Mouse (Mus musculus) cerebellum, adult 8-10 months (tissue): ENCODE results near the gene Mms22l.
A peak's percentile ranks its signal among the peaks of the same experiment; 100 is the strongest.
"Not testable (repeated sequence)": the region's sequence is repeated elsewhere in the genome, so short reads cannot be mapped to it uniquely, and the experiment has no call there.

Experiments
- DNase-seq: peaks from one replicate; pipeline ENCODE4 v3.0.0; 2022

Mms22l gene

GRCm38 (mm10) chr4:24496116-24496952 is at the start of gene Mms22l:
Mms22l (plus strand) TSS chr4:24496451.
- DNase-seq: peak; percentile 86

DNA sequence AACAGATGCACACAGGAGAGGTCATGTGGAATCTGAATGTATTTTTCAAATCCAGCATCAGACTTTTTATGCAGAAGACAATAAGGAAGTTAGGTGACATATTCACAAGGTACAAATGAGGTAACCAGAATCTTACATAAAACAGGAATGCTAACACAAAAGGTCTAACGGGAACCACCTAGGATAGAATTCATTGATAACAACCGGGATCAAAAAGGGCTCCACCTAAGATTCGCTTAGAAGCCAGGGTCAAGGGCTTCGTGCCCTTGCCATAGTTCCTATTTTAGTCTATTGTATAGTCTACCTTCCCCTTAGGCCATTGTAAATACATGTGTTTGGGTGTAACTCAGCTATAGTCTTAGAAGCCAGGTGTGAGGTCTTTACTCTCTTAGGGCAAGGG is 12.2 kb upstream of the Mms22l start:
- not testable (repeated sequence) for DNase-seq

GRCm38 (mm10) chr4:24496953-24497319 is 685 bp downstream of the Mms22l start:
- DNase-seq: no peak

GRCm38 (mm10) chr4:24509195-24509594 is 12.9 kb downstream of the Mms22l start:
- no peak for DNase-seq

DNA sequence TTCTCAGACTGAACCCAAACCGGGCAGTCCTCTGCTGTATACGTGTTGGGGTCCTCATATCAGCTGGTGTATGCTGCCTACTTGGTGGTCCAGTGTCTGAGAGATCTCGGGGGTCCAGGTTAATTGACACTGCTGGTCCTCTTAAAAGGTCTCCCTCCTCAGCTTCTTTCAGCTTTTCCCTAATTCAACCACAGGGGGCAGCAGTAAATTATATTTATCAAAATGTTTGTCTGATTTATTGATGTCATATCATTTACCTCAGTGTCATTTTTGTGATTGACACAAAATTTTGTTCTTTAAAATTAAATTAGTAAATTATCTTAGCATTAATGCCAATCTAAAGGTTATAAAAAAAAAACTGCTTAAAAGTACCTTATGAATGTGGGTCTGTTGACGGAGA is 40.7 kb downstream of the Mms22l start:
- no peak for DNase-seq

- DNase-seq: no peak
Measured at GRCm38 (mm10) chr4:24543421-24543820, 47.2 kb downstream of the Mms22l start.

- peak; percentile 36 for DNase-seq
Measured at GRCm38 (mm10) chr4:24544677-24545151, 48.5 kb downstream of the Mms22l start.

DNA sequence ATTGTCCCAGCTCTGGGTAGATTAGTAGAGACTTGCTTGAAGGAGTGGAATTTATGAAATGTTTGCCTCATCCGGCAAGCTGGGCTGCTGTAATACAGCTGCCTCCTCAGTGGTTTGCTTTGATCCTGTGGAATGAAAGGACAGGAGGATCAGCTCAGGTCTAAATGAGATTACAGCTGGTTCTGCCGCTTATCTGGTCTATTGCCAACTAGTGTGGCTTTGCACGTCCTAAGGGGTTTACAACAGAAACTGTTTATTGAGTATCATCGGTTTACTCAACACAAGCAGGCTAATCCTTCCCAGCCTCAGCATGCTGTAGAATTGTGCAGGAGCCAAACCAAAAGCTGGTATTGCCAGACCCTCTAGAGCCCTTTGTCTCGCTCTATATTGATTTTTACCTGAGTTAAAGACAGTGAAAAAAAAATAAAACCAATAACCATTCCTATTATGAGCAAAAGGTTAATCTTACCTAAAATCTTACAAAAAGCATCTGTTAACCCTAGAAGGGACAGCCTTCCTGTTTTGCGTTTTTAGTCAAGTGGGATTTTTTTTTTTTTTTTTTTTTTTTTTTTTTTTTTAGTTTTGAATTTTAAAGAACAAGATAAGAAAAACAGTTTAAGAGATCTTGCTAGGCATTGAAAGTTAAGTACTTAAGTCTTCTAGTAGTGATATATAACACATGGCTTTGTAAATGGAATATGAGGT is 60.0 kb downstream of the Mms22l start:
- no peak for DNase-seq

DNA sequence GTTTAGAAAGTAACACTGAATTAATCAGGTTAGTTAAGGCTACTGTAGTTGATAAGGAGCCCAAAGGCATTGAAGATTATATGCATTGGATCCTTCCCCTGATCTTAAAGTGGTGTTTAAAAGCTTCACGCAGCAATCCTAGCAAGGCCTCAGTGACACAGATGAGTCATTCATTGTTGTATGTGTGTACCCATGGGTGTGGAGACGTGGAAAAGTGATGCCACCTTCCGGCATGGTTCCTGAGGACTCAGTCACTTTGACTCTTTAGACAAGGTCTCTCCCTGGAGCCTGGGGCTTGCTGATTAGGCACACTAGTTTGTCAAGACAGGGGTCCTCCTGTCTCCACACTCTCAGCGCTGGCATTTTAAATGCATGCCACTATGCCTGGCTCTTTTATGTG is 60.9 kb downstream of the Mms22l start:
- DNase-seq: no peak

DNA sequence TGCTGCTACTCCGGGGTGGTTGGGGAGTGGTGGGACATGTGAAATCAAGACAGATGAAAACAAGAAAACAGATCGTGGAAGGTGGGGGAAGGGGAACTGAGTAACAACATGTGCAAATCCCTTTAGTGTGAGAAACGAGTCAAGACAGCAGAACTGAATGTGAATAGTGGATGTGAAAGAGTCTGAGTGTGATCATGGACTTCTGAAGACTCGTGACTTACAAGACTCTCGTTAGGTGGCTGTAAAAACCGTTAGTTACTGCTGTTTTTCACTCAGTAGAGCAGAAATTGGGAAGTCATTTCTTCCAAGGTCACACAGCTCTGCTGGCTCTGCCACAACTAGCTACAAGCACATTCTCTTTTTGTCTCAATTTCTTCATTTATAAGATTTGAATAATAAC is 71.8 kb downstream of the Mms22l start:
- no peak for DNase-seq

GRCm38 (mm10) chr4:24568989-24569556 is 72.8 kb downstream of the Mms22l start:
- no peak for DNase-seq

DNA sequence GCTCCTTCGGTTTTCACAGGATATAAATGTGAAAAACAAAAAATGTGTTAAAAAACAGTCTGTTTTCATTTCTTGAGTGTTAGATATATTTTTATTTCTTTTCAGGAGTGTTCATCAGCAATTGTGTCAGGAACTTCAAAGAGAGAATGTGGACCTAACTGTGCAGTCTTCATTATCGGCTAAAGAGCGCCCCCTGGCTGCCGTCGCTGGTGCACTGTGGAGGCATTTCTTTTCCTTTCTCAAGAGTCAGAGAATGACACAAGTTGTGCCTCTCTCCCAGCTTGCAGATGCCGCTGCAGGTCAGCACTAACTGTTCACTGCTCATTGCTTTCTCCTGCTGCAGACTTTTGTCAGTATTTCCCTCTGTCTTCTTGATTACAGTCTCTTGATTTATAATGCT is 78.0 kb downstream of the Mms22l start:
- peak; percentile 69 for DNase-seq

DNA sequence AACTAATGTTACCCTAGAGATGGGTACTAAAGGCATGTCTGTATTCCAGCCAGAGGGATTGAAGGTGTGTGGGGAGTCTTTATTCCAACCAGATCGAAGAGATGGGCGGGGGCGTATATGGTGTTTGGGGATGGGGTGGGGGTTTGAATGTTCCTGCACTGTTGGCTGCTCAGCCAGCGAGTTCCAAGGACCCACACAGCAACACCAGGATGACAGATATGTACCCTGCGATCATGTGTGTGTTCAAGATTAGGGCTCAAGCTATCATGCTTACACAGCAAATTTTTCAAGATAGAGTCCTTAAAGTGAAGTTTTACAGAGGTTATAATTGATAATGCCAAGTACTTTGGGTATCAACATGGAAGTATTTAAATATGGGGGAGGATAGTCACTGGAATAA is 81.3 kb downstream of the Mms22l start:
- DNase-seq: no peak

- no peak for DNase-seq
Measured at GRCm38 (mm10) chr4:24582295-24582694, 86.0 kb downstream of the Mms22l start.

GRCm38 (mm10) chr4:24583997-24584396 is 87.7 kb downstream of the Mms22l start:
- DNase-seq: no peak

DNA sequence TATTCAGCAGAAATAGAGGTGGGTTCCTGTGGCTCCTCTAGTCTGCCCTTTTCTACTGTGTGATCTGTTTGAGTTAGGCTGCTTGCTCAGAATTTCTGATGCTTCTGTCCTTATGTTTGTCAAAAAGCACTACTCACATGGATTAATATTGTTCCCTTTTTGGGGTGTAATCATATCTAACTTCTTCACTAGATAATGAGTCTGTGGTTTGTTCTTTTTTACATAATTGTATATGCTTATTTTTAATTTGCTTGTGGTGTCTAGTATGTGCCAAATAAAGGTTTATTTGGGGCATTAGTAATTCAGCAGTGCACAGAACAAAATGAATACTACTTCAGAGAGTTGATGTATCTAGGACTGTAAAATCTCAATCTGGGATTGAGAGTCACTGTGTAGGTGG is 98.6 kb downstream of the Mms22l start:
- DNase-seq: no peak

GRCm38 (mm10) chr4:24596942-24597611 is 100.8 kb downstream of the Mms22l start:
- no peak for DNase-seq

DNA sequence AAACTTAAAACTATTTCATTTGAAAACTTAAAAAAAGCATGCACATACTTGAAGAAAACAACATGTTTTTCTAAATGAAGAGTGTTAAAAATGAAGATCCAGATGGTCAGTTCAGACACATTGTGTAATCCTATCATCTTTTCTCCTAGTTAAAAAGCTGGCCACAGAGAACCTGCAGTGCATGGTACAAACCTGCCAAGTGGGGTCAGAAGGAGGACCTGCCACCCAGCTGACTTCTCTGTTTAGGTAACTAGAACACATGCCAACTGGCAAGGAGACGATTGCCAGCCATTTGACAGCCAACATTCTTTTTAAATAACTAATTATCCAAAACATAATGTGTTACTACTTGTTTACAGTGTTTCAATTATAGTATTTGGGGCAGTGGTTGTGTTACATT is 102.4 kb downstream of the Mms22l start:
- no peak for DNase-seq

GRCm38 (mm10) chr4:24601711-24602110 is 105.5 kb downstream of the Mms22l start:
- no peak for DNase-seq

- DNase-seq: no peak
Measured at GRCm38 (mm10) chr4:24609085-24609484, 112.8 kb downstream of the Mms22l start.

DNA sequence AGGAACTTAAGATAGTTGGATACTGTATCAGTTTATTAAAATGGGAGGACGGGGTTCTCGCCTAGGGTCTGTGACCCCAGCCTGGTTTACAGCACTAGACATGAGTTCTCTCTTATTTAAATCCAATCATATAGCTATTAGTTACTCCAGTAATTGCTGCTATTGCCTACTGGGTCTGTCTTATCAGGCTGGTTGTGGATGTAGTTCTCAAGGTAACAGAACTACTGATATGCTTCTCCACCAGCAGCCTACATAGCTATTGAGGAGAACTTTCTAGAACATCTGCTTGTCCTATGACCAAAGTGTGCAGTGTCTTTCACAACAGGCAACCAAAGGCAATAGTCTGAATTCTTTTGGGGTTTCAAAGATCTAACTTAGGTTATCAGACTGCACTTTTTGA is 113.3 kb downstream of the Mms22l start:
- DNase-seq: no peak

DNA sequence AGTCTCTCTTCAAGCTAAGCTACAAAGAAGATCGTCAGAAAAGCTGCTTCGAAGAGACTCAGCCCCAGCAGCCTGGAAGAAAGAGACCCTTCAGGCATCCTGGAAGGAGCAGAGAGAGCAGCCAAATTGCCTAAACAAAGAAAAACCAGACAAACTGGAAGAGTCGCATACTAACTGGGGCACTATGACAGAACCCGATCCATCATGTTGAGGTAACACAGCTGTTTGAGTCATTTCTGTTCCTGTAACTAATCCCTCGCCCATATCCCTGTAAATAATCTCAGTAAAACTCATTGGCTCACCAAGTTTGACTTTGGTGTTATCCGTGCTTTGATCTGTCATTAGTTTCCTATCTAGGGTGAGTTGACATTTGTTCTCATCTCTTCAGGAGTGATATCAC is 123.8 kb downstream of the Mms22l start:
- DNase-seq: no peak

- DNase-seq: no peak
Measured at GRCm38 (mm10) chr4:24620440-24620839, 124.2 kb downstream of the Mms22l start.
